Comparison of ENCODE assay signal across 10 mouse cellular contexts in the genomic region with DNA sequence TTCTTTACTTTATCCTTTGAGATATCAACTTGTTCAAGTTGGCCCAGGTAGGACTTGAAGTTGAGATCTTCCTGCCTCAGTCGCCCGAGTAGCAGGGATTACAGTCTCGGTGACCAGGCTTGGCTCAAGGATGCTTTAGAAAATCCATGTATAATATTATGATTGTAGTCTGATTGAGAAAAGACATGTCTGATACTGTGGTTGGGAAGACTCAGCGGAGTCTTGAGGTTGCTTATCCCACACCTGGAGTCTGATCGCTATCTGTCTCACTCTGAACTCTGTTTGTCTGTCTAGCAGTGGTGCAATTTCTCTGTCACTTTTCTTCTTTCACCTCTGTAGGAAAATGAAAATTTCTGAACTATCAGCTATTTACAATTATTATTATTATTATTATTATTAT.
"Had no signal": no experiment of that assay in that cellular context is flagged by ENCODE, and none has a peak within 500 bp of the region (broad histone marks: within the 10 kb centered on the region; RNA-seq: fewer than 3 reads in every experiment).

No protein-coding gene starts in this region.

- H3K36me3 ChIP-seq: neural tube, embryonic 12.5 days; neural tube, embryonic 13.5 days; neural tube, embryonic 15.5 days; stomach, embryonic 15.5 days had no signal

- H3K9me3 ChIP-seq: neural tube, embryonic 15.5 days; stomach, embryonic 15.5 days had no signal

- H3K4me1 ChIP-seq: neural tube, embryonic 12.5 days; neural tube, embryonic 13.5 days; neural tube, embryonic 15.5 days had no signal

- H3K4me3 ChIP-seq: neural tube, embryonic 12.5 days; neural tube, embryonic 13.5 days; neural tube, embryonic 15.5 days; stomach, embryonic 15.5 days had no signal

- H3K27me3 ChIP-seq: neural tube, embryonic 12.5 days; neural tube, embryonic 13.5 days; neural tube, embryonic 15.5 days; stomach, embryonic 15.5 days had no signal

- H3K27ac ChIP-seq: neural tube, embryonic 12.5 days; neural tube, embryonic 13.5 days; neural tube, embryonic 15.5 days; stomach, embryonic 15.5 days; stomach, postnatal 0 days had no signal

- DNase-seq: retina, postnatal 1 day; right cerebral cortex, adult 18-20 months; right cerebral cortex, postnatal 14 days; right cerebral cortex, postnatal 25 days; right cerebral cortex, postnatal 4 days had no signal
